Mouse (Mus musculus) heart, adult 9 months (tissue): ENCODE data around the gene Mpeg1.

Source experiments
- DNase-seq, 2 experiments: peaks; one replicate each; pipeline ENCODE4 v3.0.0; 2022; ENCODE audit warnings: low spot score in 2 of 2

Mpeg1 gene

DNA sequence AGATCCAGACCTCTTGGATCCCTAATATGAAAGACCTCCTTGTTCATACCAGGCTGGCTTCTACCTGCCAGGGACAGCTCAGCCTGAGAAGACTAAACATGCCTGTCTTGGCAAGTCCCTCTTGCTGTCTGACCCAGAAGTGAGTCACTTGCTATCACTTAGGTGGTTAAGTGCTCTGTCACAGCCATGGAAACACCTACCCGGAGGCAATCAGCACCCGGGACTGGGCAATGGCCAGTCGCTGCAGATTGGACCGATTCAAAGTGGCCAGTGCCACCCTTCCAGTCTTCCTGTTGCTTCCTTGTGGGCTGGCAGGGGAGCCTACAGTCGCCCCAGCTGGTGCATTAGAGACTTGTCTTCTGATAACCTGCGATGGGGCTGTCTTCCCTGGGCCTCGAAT lies 31.1 kb downstream of the Mpeg1 start:
- no peak for DNase-seq

DNA sequence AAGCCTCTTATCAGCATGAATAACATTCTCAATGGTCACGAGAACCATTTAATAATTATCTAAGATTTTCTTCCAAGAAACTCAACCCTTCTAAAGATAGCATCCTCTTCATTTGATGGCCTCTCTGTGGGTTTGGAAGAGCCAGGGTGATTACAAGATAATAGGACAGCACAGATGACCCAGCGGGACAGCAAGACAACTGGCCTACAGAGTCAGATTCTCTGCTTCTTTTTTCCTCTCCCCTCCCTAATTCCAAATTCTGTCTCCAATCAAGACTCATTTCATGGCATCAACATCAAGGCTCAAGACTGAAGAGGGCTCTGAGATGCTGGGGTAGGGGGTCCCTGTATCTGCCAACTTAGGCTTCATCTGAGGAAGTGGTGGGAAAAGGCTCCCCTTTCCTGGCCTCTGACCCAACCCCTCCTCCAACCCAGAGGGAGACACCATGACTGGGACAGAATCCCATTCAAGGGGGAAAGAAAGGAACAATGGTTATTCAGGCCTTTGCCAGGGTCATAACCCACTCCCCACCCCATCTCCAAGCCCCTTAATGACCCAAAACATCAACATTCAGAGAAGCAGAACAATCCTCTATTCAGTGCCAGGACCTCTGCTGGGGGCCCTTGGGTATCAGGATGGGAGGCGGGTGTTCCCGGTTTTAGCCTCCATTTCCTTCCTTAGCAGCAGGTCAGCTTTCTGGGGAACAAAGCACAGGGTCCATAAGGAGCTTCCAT lies 33.0 kb downstream of the Mpeg1 start:
- no peak for DNase-seq

DNA sequence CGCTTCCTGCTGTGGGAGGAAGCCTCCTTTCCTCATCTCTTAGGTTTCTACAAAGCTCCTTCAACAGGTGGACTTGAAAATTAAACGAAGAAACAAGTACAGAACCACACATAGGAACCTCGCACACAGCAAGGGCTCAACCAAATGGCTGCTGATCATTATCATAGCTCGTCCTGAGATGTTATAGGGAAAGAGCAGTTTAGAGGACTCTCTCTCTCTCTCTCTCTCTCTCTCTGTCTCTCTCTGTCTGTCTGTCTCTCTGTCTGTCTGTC lies 33.5 kb downstream of the Mpeg1 start:
- DNase-seq = no peak

DNA sequence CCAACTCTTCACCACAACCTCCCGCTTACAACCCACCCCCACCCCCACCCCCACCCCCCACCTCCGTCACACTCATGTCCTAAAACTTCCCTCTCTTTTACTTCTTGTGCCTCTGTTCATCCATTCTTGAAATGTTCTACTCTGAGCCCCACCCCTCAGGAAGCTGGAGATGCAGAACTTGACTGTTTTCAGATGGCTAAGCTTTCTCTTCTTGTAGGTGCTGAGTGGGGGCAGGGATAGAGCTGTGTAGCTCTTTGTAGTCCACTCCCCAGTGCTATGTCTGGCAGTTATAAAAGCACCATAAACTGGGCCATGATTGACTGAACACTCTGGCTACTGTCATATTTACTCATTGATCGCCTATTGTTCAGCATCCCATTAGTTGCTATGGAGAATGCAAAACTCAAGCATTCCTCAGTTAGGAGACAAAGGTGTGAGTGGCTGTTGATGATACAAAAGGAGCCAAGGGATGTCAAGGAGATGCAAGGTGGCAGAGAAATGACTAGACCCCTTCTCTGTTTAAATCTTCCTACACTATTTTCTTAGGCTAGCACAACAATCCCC lies 34.5 kb downstream of the Mpeg1 start:
- DNase-seq = no peak

DNA sequence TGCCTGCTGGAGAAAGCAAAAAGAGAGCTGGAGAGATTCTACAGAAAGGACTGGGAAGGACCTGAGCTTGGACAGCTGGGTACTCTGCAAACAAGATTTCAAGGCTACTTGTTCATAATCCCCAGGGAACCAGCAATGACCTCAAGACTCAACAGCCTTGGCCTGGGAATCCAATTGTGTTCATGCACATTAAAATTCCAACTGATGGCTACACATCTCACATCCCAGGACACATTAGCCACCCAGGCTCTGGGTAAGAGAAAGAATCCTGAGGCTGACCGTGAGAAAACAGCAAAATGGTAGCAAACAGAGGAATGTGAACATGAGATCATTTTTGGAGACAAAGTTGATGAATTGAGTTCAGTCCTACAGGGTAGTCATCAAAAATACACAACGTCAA lies 35.7 kb downstream of the Mpeg1 start:
- peak in 1 of 2 experiments; percentile 37 for DNase-seq

DNA sequence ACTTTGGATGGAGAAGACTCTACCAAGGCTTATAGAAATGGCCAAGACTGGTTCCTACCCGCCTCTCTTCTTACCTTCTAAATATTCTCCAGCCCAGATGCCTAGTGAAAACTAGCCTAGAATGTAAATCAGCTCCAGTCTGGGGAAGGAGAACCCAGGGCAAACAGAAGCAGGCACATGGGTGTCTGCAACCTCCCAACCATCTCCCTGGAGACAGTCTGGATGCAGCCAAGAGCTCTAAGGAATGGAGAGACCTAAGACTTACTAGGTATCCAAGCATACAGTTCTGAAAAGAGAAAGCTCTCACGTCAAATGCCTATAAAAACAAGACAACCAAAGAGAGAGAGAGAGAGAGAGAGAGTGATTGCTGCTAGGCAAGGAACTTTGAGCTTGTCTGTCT lies 37.3 kb downstream of the Mpeg1 start:
- DNase-seq = no peak

DNA sequence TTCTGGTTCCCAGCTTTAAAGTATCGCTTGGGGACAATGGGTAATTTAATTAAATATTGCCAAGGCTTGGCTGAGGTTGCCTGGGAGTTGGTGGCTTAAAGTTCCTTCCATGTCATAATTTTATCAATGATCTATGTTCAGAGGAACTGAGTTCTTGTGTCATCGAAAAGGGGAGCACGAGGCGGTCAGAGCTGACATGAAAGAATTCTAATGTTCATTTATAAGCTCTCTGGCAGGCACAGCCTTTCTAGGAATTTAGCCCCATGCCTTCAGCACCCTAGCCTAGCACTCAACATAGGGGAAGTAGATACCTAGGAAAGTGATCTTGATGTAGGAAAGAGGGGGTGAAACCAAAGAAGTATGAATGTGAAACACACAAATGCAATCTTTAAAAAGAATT lies 37.7 kb downstream of the Mpeg1 start:
- no peak for DNase-seq

DNA sequence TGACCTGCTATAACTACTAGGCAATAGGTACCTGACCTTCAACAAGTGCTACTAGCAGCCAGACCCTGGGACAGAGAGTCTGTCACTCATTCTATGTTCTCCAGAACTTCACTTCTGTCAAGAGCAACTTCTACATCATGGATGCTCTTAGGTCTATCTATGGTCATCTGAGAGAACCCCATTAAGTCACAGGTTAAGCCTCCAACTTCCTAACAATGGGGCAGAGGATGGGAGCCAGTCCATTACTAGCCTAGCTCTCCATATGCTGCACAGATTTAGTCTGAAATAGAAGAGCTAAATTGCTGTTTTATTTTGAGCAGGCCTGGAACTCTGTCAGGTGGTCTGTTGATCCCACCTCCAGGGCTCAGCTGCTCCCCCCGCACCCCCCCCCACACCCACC lies 38.4 kb downstream of the Mpeg1 start:
- DNase-seq = no peak

DNA sequence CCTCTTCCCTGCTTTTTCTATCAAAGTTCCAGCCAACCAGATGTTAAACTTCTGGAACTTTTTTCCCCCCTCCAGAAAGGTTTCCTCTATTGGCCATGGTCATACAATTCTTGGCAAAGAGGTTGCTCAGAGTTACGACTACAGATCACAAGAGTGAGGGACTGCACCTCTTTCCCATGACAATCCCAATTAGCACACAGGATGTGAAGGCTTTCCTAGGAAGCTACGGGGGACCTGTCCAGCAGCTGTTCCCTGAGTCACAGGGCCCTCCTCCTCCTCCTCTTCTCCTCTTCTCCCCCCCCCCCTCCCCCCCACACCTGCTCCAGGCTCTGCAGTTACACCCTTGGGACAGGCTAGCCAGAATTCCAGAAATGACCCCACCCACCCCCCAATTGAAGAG lies 38.9 kb downstream of the Mpeg1 start:
- DNase-seq = no peak

DNA sequence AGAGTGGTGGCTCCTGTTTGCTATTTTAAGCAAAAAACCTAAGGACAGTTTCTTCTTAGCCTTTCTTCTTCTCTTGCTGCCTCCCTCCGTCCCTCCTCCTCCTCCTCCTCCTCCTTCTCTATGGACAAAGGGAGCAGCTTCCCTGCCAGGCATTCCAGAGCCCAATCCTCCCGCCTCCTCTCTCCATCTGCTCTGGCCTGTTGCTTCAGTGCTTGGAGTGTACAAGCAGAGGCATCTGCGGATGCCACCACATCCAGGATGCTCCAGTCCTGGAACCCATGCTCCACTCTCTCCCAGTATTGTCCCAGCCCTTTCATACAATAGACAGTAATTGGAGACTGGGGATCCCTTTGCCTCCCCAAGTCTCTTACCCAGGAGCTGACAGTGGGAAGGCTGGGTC lies 39.5 kb downstream of the Mpeg1 start:
- peak; percentile 63 to 65 for DNase-seq

DNA sequence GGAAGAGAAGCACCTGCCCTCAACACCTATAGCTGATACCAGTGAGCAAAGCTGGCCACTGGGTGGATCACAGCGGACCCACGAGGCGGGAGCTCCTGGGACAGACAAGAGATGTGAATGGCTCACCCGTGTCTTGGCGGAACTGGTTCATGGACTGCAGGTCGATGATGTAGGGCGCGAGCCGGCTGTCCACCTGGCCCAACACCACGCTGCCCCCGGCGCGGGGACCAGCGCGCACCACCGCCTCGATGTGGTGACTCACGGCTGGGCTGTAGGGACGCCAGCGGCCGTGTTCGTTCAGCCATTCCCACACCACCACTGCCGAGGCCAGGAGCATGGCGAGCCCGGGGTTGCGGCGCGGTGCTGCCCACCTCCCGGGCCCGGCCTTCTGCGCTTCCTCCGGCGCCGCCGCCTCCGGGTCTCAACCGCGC lies 40.3 kb downstream of the Mpeg1 start:
- DNase-seq = no peak

DNA sequence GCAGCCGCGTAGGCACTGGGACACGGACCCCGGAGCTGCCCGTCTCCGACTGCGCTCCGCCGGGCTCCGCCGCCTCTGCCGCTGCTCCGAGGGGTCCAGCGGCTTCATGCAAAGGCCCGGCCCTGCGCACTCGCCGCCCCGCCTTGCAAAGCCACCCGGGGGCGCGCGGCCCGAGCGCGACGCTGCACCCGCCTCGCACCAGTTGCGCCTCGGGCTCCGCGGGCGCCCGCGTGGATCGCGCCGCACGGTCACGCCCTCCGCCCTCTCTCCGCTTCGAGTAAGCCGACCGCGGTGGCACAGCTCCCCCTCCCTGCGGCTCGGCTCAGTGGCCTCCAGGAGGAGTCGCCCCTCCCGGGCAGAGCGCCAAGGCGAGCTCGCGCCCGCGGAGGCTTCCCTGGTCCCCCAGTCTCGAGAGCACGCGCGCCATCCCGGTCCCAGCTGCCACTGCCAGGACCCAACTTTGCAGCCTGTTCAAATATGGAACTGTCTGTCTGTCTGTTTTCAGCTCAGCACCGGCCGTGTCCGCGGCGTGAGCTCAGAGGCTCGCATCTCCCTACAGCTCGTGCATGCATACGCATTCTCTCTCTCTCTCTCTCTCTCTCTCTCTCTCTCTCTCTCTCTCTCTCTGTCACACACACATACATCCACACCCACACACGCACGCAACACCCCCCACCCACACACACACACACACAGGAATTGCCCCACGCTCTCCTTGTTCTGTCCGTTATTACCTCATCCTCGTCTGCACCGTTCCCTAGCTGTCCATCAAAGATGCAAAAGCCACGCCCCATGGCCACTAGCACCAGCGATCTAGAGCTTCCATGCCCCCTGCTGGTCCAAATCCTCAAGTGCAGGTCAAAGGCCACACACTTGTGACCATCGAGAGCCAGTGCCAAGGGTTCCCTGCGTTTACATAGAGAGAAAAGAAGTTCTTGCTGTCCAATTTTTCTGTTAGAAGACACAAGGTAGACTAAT lies 41.1 kb downstream of the Mpeg1 start, which contains the start of gene Dtx4:
TSS of gene Dtx4 (minus strand) at position 85 of the 978 bp plus-strand sequence.
- DNase-seq = peak; percentile 83 to 92

DNA sequence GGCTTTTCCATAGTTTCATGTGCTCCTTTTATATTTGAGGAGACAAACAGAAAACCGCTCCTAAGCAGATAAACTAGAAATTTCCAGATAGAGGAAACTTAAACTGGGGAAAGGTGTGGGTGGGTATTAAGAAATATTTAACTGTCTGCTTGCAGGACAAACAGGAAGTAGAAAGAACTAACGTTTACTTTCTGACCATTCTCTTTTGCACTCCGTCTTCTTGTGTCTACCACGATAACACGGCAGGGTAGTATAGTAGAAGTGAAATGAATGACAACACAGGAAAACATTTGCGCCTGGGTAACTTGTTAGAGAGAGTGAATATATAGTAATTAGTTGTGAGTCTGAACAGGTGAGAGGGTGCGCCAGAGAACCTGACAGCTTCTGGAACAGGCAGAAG lies 42.2 kb downstream of the Mpeg1 start:
- DNase-seq = no peak

DNA sequence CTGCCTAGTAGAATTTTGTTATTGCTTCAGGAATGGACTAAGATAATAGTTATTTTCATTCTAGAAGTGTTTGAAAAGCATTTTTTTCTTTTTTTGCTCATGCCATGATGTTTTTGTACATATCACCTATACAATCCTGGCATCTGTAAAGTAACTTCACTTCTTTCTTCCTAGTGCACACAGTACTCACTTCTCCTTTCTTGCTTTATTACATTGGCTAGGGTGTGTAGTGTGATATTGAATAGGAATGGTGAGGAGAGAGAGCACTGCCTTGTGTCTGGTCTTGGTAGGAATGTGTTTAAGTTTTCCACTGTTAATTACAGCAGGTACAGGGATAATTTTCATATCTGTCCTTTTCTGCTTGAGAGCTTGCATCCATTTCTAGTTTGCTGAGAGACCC lies 54.0 kb downstream of the Mpeg1 start:
- DNase-seq = no peak
